Mouse (Mus musculus) liver (tissue): Measurements from ENCODE around the gene Dusp15.
A peak's percentile ranks its signal among the peaks of the same experiment; 100 is the strongest.

ENCODE experiments used
- DNase-seq: peaks from one replicate; pipeline ENCODE4 v3.0.0-alpha.2; 2020; ENCODE audit warnings: mixed read lengths

The Dusp15 gene

GRCm38 (mm10) chr2:152930276-152930675 is 21.2 kb downstream of the Dusp15 start:
- DNase-seq, result no peak

GRCm38 (mm10) chr2:152928988-152929370 is 22.5 kb downstream of the Dusp15 start:
- no peak for DNase-seq

GRCm38 (mm10) chr2:152928219-152928987 is 23.1 kb downstream of the Dusp15 start:
- no peak for DNase-seq

- no peak for DNase-seq
Measured at GRCm38 (mm10) chr2:152927371-152927770, 24.1 kb downstream of the Dusp15 start.

- DNase-seq, result no peak
Measured at GRCm38 (mm10) chr2:152926896-152927295, 24.6 kb downstream of the Dusp15 start.

- DNase-seq, result peak; percentile 49
Measured at GRCm38 (mm10) chr2:152925189-152925872, 26.2 kb downstream of the Dusp15 start.

- DNase-seq, result no peak
Measured at GRCm38 (mm10) chr2:152924543-152924942, 27.0 kb downstream of the Dusp15 start.

GRCm38 (mm10) chr2:152924128-152924527 is 27.4 kb downstream of the Dusp15 start:
- DNase-seq, result no peak

GRCm38 (mm10) chr2:152923621-152924020 is 27.9 kb downstream of the Dusp15 start:
- no peak for DNase-seq

GRCm38 (mm10) chr2:152922376-152922775 is 29.1 kb downstream of the Dusp15 start:
- DNase-seq, result no peak

- no peak for DNase-seq
Measured at GRCm38 (mm10) chr2:152917671-152918070, 33.8 kb downstream of the Dusp15 start.

GRCm38 (mm10) chr2:152916111-152916510 is 35.4 kb downstream of the Dusp15 start:
- no peak for DNase-seq

GRCm38 (mm10) chr2:152915453-152915852 is 36.0 kb downstream of the Dusp15 start:
- no peak for DNase-seq

GRCm38 (mm10) chr2:152914310-152915120 is 37.0 kb downstream of the Dusp15 start:
- DNase-seq, result peak; percentile 80

GRCm38 (mm10) chr2:152913471-152913870 is 38.0 kb downstream of the Dusp15 start:
- no peak for DNase-seq

GRCm38 (mm10) chr2:152911432-152911831 is 40.1 kb downstream of the Dusp15 start:
- DNase-seq, result no peak

- DNase-seq, result no peak
Measured at GRCm38 (mm10) chr2:152911031-152911430, 40.5 kb downstream of the Dusp15 start, which contains the start of gene Mylk2. Gene Mylk2, plus strand, starts transcription at chr2:152911352.

GRCm38 (mm10) chr2:152909848-152910247 is 41.6 kb downstream of the Dusp15 start:
- no peak for DNase-seq

- DNase-seq, result no peak
Measured at GRCm38 (mm10) chr2:152907114-152907943, 44.2 kb downstream of the Dusp15 start.

GRCm38 (mm10) chr2:152906274-152907037 is 45.0 kb downstream of the Dusp15 start:
- no peak for DNase-seq

- no peak for DNase-seq
Measured at GRCm38 (mm10) chr2:152905036-152905829, 46.3 kb downstream of the Dusp15 start.
